Mouse (Mus musculus): ENCODE measurements around the gene Cdk19.
"Not testable (repeated sequence)": the region's sequence is repeated elsewhere in the genome, so short reads cannot be mapped to it uniquely, and the experiment has no call there.

Gene Cdk19

DNA sequence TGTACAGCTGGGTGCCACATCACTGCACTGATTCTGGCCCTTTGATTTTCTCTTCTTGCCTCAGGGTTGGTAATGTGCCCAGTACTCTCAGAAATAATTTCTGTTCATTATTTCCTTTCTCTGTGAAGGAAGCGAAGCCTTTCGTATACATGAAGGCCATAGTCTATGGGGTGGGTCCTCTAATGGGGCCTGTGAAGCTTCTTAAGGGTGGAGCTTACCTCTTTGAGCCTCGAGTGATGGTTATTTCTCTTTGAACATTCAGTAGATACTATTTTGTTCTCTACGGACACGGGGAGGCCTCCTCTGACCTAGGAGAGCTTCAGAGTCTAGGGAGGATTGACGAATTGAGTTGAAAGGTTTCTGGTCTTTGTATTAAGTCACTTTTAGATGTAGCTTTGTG is 142.9 kb downstream of the Cdk19 start:
- DNase-seq (ENCODE audit: low spot score) = no peak

DNA sequence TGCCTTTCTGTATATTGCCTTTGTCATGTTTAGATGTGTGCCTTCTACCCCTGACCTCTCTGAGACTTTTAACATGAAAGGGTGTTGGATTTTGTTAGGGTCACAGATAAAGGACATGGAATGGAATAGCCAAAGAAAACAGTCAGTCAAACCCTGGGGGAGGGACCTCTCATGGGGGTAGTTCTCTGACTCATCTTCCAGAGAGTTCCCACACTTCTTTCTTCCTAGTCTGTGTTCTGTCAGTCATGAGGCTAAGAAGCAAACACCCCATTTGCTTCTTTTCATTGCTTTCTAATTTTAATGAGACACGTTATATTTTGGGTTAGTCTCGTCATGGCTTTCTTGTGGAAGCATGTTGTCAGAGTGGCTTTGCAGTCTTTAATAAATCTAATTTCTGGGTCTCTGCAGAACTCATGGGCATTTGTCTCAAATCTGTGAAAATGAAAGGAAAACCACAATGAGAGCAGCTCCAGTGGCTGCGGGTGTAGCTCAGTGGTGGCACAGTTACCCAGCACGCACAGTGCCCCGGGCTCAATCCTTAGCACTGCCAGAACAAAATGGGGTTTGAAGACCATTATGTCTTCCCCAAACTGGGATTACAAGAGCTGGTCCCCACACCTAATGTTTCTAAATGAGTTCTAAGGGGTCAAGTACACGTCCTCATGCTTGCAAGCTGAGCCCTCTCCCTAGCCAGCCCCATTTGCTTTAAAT is 149.9 kb downstream of the Cdk19 start:
- no peak for DNase-seq (ENCODE audit: low spot score)

DNA sequence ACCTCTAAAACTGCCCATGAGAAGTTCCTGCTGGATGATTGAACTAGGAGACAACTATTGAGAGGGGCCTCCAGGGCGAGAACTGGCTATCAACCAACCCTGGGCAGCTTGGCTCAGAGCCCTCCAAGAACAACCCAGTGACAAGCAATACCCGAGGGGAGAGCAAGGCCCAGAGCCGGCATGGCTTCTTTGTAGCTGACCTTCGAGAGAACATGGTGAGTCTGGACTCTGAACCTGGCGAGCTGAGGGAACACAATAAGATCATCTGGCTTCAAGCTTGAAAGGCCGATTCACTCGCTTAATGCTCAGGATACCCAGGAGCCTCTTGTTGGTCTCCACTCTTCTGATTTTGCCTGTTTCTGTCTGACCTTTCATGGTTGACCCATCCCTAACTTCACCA is 151.8 kb downstream of the Cdk19 start:
- no peak for DNase-seq (ENCODE audit: low spot score)

DNA sequence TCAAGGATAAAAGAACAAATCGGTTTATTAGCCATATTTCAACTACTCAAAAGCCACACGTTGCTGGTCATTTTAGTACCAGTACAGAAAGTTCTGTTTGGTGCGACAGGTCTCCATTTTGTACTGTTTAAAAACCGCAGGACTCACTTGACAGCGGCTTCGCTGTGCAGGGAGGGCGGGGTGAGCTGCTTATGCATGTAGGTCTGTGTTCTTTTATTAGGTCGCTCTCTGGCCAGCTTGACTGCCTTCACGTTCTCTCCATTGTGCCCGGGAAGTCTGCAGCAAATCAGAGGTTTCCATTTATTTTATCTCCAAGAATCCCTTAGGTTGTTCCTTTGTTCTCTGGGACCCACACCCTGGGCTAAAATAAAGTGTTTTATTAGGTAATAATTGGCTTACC is 152.4 kb downstream of the Cdk19 start:
- no peak for DNase-seq (ENCODE audit: low spot score)

DNA sequence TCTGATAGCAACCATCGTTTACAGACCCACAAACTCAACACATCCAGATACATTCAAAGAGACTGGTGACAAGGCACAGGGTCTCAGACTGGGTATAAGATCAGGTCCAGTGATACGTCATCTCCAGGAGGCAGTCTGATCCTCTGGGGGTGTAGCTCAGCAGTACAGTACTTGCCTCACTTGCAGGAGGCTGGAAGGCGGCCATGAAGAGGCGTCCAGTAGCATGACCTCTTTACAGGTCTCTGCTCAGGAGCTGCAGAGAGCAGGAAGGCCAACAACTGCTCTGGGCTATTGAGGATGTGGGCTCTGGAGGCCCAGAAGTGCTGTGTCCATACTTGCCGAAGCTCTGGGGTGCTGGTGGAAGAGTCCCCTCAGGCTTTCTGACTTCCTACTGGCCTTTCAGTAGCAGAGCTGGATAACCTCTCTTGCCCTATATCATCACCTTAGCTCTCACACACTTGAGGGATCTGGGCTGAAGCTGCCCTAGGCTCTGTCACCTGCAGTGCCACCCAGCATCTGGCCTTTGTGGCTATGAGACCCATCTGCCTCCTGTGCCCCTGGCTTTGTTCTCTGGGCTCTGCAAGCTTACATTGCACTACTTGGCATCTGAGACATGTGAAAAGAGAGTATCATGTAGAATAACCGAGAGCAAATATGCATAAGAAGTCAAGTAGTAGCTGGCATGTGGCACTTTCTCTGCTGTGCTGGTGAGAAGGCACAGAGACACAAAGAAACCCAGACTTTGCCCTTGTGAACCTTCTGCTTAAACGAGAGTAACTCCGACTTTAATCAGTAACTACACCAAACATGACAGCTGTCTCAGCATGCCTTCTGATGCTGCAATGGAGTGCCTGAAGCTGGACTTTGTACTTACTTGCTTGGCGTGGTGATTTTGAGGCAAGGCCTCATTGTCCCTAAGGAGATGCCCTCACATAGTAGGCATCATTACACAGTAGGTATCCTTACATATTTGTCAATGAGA is 155.1 kb downstream of the Cdk19 start:
- DNase-seq (ENCODE audit: low spot score) = no peak

DNA sequence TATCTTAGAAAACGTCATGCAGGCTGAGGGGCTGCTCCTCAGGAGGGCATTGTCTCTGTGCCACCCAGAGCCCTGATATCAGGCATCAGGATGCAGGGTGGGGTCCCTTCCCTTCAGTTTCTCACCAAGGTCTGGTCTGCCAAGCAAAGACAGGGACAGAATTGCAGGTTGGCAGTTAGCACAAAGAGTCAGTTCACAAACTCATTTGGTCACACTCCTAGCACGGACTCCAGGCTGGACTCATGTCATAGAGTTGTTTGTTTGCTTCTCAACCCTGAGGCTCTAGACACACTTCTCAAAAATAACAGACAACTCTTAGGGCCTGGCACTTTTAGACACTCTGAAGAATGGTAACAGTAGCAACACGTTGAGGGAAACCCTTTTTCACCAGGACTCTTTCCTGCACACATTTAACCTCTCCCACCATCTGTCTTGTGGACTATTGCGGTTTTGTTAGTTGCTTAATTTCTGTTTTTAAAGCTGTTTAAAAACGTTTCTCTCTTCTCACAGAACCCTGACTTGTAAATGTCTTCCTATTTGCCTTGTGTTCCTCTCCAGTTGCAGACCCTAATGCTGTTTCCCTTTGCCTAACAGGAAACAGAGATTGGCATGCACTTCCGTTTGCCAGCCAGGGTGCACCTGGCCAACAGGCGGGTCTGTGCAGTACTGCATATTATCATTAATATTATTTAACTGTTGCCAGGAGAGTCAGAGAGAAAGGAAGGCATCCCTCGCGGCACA is 158.1 kb downstream of the Cdk19 start:
- DNase-seq (ENCODE audit: low spot score) = no peak

DNA sequence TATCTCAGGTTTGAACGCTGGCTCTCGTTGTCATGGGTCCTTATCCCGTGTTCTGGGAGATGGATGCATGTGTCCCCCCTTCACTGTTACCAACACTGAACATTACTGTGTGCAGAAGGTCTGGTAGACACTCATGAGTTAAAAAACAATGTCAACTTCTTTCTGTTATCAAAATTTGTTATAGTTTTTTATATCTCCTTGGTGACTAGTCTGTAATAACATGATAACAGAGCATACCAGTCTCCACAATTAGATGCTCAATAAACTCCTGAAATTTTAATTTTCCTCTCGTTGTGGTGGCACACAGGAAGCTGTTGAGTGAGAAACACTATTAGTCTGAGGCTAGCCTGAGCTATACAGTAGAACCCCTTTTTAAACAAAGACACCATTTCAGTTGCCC is 159.1 kb downstream of the Cdk19 start:
- DNase-seq (ENCODE audit: low spot score) = no peak

DNA sequence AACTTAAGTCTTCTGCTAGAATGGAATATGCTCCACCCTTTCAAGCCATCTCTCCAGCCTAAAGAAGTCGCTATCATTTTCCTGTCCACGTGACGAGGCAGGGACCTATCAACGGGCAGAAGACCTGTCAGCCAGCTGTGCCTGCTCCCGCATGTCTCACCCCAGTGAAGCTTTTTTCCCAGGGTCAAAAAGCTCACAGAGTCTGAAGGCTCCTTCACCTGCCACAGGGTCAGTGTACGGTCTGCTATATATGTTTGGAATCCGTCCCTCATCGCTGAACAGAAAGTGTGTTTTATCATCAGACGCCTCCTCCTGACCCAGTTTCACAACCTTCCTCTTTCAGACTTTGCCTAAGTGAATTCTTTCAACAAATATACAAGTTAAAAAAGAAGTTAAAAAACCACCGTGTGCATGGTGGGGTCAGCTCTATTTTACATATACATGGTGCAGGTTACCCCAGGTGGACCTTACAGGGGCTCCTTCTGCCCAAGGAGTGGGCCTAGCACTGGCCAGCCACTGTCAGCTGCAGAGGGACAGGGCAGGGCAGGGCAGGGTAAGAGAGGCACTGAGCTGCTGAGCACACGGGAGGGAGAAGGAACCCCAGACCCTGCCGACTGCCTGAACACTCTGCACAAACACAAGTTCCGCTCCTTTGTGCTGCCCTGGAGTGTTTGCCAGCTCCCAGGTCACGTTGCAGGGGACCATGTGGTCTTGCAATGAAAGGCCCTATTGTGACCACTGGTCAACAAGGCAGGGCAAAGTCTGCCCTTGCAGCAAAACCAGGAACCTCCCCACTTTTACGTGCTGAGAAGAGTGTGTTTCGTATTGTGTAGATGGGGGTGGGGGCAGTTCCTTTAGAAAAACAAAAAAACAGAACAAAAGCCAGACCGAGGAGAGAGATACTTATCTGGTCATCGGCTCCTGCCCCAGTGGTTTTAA is 160.2 kb downstream of the Cdk19 start:
- peak; percentile 73 for DNase-seq (ENCODE audit: low spot score)

DNA sequence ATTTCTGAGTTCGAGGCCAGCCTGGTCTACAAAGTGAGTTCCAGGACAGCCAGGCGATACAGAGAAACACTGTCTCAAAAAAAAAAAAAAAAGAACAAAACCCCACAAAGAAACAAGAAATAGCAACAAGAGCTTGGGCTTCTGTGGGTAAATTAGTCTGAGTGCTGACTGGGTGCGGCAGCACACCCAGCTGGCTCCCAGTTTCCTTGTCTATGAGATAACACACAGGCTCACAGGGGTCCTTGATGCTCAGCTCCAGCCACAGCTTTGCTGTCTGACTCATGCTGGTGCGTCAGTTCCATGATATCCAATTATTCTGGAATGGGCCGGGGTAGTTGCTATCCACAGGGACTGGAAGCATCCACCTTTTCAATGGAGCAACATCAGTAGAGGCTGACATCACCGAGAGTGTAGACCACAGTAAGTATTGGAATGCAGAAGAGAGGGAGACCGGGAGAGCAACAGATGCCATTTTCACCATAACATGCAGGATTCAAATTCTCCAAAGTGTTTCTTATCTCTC is 161.4 kb downstream of the Cdk19 start:
- DNase-seq (ENCODE audit: low spot score) = no peak

DNA sequence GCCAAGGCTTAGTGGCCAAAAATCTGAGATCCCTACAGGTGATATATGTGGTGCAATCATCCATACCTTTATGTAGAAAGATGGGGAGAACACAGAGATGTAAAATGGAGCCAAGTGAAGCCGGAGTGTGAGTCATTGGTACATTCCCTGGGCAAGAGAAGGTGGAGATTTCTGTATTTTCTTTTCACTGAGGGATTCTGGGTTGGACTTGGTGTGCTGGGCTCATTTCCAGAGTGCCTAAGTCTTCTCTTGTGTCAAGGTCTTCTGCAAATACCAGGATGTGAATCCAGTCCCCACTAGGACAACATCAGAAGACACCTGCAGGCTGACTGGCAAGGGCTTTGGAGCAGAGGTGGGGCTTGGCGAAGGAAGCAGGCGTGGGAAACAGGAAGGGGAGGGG is 163.4 kb downstream of the Cdk19 start:
- DNase-seq (ENCODE audit: low spot score) = no peak

DNA sequence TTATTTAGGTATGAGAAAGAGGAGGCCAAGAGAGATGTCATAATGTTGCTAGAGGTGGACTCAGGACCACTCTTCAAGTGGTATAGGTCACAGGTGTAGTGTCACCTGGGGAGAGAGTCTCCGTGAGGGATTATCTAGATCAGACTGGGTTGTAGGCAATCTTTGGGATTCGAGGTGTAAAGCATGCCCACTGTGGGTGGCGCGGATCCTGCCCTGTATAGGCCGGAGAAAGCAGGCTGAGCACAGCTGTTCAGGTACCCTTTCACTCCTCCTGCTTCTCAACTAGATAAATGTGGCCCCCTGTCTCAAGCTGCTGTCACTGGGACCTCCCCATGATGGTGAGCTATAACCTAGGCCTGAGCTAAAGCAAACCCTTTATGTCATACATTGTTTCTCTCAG is 171.0 kb downstream of the Cdk19 start:
- no peak for DNase-seq (ENCODE audit: low spot score)

DNA sequence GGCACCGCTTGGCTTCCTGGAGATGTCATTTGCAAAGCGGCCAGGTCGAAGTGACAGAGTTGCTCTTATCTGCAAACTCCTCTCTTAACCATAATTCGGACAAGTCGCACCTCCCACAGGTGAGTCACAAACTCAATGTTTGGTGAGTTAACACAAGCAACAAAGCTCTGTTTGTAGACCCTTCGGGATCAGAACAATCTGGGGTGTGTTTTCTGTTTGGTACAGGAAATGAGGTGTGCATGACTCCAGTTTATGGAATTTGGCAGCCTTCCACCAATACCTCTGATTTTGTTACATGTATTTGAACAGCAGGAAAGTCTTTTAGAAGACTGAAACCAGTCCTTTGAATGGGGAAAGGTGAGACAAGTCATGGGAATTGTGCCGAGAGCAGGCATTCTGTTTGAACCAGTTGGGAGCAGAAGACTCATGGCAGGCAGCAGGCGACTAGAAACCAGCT is 171.9 kb downstream of the Cdk19 start:
- no peak for DNase-seq (ENCODE audit: low spot score)

DNA sequence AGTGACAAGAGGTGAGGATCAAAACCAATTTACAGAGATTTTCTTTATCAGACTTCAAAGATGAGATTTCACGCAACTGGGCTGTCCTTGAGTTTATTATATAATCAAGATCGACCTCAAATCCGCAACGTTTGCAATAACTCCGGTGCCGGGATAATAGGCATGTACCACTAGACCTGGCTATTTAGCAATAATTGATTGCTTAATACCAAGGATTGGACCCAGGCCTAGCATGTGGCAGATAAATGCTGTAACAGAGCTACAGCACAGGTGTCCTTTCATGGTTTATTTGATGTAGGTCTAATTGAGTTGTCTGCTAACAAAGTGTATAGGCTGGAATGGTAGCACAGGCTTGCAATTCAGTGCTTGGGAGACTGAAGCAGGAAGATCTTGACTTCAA is 172.8 kb downstream of the Cdk19 start:
- no peak for DNase-seq (ENCODE audit: low spot score)

DNA sequence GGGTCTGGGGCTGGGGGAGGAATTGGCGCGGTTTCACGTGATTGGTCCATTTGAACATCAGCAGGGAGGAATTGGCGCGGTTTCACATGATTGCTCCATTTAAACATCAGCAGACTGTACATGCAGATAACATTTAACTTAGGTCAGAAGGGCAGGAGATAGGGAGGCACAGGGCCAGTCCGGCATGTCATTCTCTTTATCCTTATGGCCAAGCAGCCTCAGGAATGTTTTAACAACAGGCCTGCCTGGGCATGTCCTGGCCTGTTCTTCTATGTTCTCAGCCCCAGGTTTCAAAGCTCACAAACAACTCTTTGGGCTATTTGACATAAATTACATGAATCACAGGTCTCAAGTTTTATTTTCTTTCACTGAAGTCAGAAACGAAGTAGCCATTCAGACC is 173.6 kb downstream of the Cdk19 start:
- DNase-seq (ENCODE audit: low spot score) = not testable (repeated sequence)

DNA sequence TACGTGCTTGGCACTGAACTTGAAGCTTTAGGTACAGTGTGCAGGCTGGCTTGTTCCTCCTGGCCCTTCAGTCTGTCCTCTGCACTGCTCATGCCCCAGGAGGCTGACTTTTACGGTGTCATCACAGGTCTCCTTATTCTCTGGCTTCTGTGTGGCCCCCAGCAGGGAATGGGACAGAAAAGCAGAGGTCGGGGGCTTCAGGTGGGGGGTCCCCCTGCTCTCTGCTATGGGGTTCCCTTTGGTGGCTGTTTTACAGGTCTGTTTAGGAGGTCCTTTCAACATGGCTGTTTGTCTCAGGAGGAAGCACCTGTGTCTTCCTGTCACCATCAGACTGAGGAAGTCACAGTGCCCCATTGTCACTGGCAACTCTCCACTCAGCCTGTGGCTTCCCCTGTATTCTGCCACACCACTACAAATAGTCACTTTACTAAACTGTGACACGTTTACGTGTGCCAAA is 175.9 kb downstream of the Cdk19 start:
- no peak for DNase-seq (ENCODE audit: low spot score)

DNA sequence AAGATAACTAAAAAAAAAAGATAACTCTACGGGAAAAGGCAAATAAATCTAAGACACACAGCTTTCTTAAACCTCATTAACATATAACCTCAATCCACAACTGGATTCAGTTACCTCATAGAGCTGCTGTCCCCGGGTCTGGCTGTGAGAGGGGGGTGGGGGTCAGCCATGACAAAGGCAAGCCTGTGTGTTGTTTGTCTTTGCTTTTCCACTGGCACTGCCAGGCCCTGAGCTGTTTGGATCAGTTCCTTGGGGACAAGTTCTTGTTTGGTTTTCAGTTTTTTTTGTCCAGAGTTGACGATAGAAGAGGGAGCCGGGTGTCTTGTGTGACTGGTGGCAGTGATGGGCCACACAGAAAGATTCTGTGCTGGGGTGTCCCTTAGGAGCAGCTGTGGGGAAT is 177.1 kb downstream of the Cdk19 start:
- DNase-seq (ENCODE audit: low spot score) = no peak

DNA sequence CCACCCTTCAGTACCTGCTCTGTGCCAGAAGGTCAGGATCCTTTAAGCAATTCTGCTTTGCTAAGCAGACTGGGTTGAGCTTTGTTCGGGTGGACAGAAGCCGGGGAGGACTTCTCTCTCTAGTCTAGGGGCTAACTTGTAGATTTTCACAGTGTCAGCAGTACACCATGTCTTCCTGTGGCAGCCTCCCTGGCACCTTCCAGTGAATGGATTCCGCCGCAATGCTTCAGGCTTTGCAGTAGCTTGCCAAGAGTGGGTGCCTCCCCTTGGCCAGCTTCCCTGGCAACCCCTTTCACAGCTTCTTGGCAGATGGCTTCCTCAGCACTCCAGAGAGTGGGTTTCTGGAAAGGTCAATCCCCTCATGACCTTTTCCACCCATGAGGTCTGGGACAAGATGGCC is 180.2 kb downstream of the Cdk19 start:
- DNase-seq (ENCODE audit: low spot score) = peak; percentile 56

DNA sequence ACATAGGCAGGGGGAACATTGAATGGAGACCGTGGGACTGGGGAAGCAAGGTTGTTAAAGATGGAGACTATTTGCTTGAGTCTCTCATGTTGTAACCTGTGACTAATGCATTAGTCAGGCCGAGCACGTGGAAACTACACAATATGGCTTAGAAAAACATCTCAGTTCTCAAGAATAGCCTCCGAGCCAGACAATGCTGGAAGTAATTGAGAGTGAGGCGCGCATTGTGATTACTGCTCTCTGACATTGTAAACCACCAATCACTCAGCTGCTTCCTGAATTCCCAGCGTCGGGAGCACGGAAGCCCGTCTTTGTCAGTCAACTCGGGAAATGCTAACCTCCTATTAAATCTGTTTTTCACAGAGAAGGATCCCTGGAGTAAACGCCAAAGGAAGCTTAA is 182.2 kb downstream of the Cdk19 start:
- no peak for DNase-seq (ENCODE audit: low spot score)

DNA sequence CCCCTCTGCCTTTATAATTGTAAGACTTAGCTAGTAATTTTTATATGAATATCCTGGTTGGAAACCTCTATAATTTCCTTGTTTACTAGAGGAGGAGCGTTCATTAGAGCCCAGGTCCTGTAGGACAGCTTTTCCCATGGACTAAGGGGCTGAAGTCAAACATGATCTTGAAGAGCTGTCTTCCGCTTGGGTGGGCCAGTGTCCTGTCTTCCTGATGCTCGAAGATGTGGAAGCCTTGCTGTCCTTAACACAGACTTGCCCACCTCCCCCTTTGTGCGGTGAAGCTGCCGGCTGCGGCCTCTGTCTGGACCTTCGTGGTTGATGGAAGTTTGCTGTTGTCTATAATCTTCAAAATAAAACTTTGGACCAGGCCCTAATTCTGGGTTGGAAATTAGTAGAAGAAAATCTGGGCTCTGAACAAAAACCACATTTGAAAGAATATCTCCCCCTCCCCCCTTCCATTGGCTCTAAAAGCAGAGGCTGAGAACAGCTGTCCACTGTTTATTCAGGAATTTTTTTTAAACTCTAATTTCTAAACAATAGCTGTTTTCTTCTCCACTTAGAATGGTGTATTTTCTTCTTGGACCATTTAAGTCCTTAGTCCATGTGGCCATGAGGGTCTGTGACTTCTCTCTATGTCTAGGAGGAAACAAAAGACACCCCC is 184.1 kb downstream of the Cdk19 start:
- DNase-seq (ENCODE audit: low spot score) = no peak

DNA sequence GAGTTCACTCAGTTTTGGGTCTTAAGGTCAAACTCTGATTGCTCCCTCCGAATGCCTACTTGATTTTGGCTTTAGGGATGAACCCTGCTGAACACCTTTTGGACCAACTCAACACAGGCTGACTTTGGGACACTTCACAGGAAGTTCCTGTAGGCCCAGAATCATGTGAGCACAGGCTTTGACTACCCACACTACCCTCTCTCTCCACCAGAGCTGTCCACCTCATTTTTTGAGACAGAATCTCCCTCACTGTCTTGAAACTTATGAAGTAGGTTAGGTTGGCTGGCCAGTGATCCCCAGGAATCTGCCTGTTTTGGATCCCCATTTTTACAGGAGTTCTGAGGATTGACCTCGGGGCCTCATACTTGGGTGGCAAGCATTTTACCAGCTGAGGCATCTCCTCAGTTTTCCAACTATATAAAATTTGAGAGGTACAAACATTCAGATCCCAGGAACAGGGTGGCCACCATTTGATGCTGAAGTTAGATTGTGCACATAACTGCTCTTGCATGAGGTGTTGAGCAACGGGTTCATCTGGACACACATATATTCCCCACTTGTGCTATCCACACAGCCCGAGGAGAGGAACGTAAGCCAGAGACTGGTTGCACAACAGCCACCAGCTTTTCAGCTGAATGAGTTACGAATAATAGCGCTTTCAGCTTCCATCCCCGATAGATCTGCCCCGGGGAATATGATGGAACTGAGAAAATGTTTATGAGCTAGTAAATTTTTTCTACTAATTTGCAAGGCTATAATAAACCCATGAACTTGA is 184.9 kb downstream of the Cdk19 start:
- no peak for DNase-seq (ENCODE audit: low spot score)
